Mouse (Mus musculus) ES-E14 (cell line): ENCODE measurements around the gene Zfp993.
"Not testable (repeated sequence)": the region's sequence is repeated elsewhere in the genome, so short reads cannot be mapped to it uniquely, and the experiment has no call there.

Source experiments
- CHD2 ChIP-seq: IDR thresholded peaks from 2 replicates; pipeline ENCODE4 v1.6.1; 2014; ENCODE audit warnings: mild to moderate bottlenecking, low read depth, low read length, inconsistent platforms
- ZNF384 ChIP-seq: IDR thresholded peaks from 2 replicates; pipeline ENCODE4 v1.6.1; 2012; ENCODE audit warnings: low read depth, low read length, inconsistent platforms

GRCm38 (mm10) chr4:146603578-146604399 lies 7.0 kb upstream of the Zfp993 start:
- not testable (repeated sequence) for TF ChIP-seq CHD2, ZNF384
